Mouse (Mus musculus) C3H10T1/2 (cell line): ENCODE results near the gene Kcna4. TPM values are rescaled to one million over a fixed set of nuclear protein-coding genes. Genes with fewer than 3 reads are reported as not detected.

Experiments used
- polyA plus RNA-seq, 2 experiments: library from polyadenylated mRNA; unstranded; fragments of >200 nt; fragmentation: generic; extraction: Trizol; gene quantifications; one replicate each; pipeline ENCODE4 v1.2.1; 2012; ENCODE audit warnings: missing spikeins in 2 of 2

Kcna4 gene
- polyA plus RNA-seq, result not detected

GRCm38 (mm10) chr2:107289990-107290696, at the start of gene Kcna4:
Gene Kcna4 (plus strand): TSS chr2:107290639.

Other genes with a start within 250 kb of the Kcna4 start
- gene Fshb, start 231.0 kb upstream of the Kcna4 start, polyA plus RNA-seq, result not detected